Mouse (Mus musculus) brain, embryonic 14.5 days (tissue): ENCODE data around the gene Acad8. TPM values are rescaled to one million over a fixed set of nuclear protein-coding genes. Genes with fewer than 3 reads are reported as not detected.

Experiments
- DNase-seq: peaks from one replicate; pipeline ENCODE4 v3.0.0-alpha.2; 2011; ENCODE audit warnings: low read depth
- CTCF ChIP-seq: fragments of 200-500 bp; IDR thresholded peaks from 2 replicates; pipeline ENCODE4 v1.5.1; 2012; ENCODE audit warnings: inconsistent platforms, mild to moderate bottlenecking, moderate library complexity, borderline replicate concordance; ENCODE audit not compliant: insufficient read depth, insufficient read length; ENCODE audit errors: extremely low read depth
- POLR2A ChIP-seq: fragments of 200-500 bp; IDR thresholded peaks from 2 replicates; pipeline ENCODE4 v1.6.1; 2012; ENCODE audit warnings: mild to moderate bottlenecking, inconsistent platforms, borderline replicate concordance; ENCODE audit not compliant: poor library complexity, insufficient read depth, insufficient read length, severe bottlenecking; ENCODE audit errors: extremely low read depth
- polyA plus RNA-seq: library from polyadenylated mRNA; depleted of rRNA; stranded (reverse); fragments of >200 nt; gene quantifications from 2 replicates; pipeline ENCODE4 v1.2.3, GENCODE M21; 2012; rRNA removed

Acad8 gene
- polyA plus RNA-seq: 32.1 and 36.9 TPM in 2 replicates

DNA sequence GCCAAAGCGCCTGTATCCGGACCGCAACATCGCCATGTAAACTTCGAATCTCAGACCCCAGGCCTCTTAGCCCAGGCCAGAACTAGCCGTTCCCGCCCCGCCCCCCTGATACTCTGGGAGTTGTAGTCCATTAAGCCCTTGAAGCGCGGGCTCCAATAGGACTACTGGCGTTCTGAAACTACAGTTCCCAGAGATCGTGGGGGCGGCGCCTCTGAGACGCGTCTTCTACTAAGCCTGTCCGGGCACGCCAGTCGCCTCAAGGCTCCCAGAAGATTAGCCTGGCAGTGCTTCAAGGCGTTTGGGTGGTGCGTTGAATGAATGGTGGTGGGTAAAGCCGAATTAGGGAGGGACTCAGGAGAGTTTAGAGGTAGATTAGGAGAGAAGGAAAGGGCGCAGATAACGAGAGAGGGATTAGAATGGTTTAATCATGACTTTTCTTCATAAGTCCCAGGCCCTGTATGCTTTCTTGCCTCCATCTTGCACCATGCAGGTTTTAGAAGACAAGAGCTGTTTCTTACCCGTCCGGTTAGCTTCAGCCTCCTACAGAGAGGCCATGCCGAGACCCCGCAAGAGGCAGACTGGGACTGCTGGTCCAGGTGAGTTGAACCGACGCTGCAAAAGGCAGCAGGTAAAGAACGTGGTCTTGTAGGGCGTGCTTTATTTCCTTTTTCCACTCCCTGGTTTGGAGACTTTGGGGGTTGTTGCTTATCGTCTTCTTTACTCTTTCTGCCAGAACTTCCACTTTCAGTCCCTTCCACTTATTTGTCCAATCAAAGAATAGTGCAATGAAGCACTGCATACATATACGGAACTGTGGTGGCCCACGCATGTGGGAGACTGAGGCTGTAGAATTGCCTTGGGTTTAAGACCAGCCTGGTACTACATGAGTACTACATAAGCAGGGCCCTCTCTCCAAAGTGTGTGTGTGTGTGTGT is at the start of gene Acad8, which contains the start of gene Thyn1:
Gene Acad8 (minus strand): TSS at position 106 of the 935 bp plus-strand sequence.
Gene Thyn1 (plus strand): TSS at position 250 of the 935 bp plus-strand sequence.
- DNase-seq: peak; percentile 99
- TF ChIP-seq POLR2A (peak; percentile 10; the same call in 1 of the 2 replicates), CTCF (no peak)

DNA sequence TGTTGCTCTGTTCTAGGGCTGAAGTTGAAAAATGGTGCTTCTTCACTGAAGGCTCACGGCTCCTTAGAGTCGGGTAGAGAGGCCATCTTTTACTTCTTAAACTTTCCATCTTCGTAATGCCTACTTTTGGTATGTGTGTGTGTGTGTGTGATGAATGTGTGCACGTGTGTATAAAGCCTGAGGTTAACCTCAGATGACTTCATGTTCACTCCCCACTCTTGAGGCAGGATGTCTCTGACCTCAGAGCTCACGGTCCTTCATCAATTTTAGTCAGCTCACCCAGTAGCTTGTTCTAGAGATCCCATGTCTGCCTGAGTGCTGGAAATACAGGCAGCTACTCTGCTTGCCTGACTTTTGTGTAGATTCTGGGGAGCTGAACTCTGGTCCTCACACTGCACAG is 44.5 kb upstream of the Acad8 start:
- TF ChIP-seq POLR2A (no peak), CTCF (no peak)
- no peak for DNase-seq

DNA sequence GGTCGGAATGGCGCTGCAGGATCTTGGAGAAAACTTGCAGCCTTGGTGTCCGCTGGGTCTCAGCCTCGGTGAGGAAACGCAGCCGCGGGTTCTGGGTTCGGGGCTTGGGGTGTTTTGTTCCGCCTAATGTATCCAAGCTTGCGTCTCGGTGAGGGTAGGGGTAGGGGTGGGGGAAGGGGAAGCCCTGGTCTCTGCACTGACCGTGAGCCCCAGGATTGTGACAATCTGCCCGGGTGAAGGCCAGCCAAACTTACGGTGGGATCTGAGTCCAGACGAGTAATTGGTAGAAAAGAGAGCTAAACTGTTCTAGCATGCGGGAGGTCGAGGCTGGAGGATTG is 31.4 kb upstream of the Acad8 start:
- no peak for DNase-seq
- TF ChIP-seq POLR2A: 0 out of 2 replicates have a peak, but pooled peaks have one; percentile 23
- TF ChIP-seq CTCF: no peak

DNA sequence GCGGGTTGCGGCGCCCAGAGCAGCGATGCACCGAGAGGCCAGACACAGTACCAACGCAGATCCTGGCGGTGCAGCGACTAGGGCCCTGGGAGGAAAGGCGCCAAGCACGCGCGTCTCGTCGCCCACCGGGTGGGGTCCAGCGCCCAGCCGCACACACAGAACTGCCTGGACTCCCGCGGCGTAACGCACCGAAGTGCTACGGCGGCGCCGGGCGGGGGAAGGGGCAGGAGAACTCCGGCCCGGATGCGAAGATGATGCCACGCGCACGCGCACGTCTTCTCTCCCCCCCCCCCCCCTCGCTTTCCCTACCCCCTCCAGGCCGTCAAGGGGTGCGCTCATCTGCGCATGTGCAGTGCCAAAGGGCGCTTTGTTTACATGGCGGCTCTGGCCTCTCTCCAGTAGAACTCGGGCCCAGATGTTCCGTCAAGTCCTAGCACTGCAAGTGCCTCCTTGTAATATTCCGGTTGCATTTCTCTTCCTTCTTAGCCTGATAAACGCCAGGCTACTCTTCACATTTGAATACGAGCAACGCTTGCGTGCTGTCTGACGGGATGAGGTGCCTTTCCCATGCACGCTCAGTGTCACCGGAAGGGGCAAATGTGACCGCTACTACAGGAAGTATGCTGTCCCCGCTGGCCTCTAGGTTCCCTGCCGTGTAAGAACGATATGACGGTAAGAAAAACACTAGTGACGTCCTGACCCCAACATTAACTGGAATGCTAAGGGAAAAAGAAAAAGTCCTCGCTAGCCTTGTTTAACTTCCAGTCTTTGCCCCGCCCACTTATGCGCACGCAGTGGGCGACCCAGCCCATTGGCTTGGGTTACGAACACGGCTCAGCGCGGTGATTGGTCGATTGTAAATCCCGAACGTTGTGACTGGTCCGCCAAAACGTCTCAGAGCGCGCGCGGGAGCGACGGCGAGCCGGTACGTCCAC is 30.7 kb upstream of the Acad8 start, which contains the start of the genes Vps26b and Ncapd3:
Gene Vps26b (minus strand): TSS at position 238 of the 935 bp plus-strand sequence.
Gene Ncapd3 (plus strand): TSS at position 348 of the 935 bp plus-strand sequence.
- peak; percentile 99 for DNase-seq
- TF ChIP-seq CTCF: 0 out of 2 replicates have a peak, but pooled peaks have one; percentile 35
- peak; percentile 72 for TF ChIP-seq POLR2A

DNA sequence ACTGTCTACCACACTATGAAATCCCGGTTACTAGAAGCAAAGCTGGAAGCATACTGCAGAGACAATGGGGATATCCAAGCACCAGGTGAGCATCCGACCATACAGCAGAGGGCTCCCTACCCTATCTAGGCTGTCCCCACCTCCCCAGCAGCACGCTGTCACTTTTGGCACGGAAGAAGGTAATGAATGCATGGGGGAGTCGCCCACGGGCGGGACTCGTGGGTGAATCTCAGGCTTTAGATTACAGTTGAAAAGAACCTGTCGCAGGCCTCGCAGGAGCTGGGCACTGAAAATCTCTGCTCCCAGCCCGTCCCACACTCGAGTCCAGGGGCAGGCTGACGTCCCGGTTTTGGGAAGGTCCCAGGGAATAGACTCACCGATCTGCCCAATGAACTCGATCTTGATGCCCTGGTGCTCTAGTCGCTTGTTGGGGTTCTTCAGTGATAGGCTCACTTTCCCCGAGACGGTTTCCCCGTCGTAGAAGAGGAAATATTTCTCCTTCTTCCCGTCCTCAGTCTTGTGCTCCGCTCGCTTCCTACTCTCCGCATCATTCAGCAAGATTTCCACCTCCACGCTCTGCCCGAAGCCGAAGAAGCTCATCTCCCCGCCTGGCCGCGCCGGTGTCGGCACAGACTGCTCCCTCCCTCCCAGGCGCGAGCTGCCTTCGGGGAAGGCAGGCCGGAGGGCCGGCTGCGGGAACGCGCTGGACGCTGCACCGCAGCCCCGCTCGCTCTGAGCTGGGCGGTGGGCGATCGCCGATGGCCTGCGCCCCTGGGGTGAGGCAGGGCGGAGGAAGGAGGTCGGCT is 29.9 kb upstream of the Acad8 start:
- 0 out of 2 replicates have a peak, but pooled peaks have one; percentile 27 for TF ChIP-seq CTCF
- no peak for TF ChIP-seq POLR2A
- peak; percentile 78 for DNase-seq

DNA sequence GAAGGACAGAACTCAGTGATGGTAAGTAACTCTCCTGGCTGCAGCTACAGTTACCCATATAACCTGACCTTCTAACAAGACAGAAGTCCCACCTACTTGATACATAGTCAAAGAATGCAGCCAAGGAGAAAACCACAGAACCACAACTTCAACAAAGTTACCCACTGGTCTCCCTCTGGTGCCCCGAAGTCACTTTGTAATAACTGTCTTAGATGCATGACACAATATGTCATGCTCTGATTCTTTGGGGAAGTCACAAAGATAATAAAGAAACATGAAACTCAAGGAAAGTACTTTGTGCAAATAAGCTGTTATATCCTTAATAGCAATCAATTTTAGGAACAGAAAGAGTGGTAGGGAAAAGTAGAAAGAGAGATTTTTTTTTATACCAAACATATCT is 27.3 kb upstream of the Acad8 start:
- no peak for DNase-seq
- no peak for TF ChIP-seq CTCF
- no peak for TF ChIP-seq POLR2A

DNA sequence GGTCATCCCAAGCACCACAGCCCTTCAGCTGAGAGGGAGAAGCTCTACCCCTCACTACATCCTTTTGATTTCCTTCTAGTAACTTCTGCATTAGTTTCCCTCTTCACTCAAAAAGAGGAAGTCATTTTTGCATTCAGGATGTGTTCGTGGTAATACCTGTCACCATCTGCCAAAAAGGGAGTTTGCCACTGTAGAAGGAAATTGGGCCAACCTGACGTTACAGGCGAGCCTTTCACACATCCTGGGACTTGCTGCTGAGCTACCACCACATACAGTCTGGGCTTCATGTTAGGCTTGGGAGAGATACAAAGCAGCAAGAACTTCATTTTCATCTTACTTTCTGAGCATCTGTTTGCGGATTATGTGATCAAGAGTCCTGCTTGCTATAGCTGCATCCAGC is 24.3 kb upstream of the Acad8 start:
- no peak for TF ChIP-seq POLR2A
- TF ChIP-seq CTCF: no peak

DNA sequence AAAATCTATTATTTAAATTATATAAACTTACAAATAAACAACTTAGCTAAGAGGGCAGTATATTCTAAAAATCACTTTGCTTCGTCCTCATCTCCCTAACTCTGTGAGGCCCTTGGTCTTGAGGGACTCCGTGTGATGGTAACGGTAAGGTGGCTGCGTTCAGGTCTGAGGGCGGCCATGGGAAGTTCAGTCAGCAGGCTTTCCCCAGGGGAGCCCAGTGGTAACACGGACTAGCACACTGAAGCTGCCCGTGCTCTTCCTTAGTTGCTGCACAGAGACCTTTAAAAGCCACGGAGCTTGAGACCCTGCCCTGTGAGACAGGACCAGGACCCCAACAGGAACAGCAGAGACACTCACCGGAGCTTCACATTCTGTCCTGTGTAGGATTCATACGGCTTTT is 19.6 kb upstream of the Acad8 start:
- no peak for DNase-seq

More for the DNA sequence above, 24.3 kb upstream of the Acad8 start:
- DNase-seq: no peak

DNA sequence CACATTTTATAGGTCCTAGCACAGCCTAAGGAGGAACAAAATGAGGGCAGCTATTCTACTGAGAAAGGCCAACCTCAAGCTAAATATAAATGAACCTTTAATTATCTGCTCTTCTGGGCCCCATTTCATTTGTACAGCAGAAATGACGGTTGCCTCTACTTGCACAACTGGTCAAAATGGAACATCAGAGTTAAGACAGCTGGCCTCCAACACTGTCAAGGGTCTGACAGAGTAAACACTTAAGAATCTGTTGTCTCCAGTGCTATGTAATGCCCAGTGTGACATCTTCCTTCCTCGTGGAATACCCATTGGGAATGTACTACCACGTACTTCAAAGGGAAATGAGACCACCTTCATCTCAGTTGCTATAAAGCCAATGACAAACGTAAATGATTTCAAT is 12.2 kb upstream of the Acad8 start:
- no peak for DNase-seq
- TF ChIP-seq CTCF: no peak
- TF ChIP-seq POLR2A: no peak

More for the DNA sequence above, 19.6 kb upstream of the Acad8 start:
- TF ChIP-seq POLR2A (no peak), CTCF (no peak)

DNA sequence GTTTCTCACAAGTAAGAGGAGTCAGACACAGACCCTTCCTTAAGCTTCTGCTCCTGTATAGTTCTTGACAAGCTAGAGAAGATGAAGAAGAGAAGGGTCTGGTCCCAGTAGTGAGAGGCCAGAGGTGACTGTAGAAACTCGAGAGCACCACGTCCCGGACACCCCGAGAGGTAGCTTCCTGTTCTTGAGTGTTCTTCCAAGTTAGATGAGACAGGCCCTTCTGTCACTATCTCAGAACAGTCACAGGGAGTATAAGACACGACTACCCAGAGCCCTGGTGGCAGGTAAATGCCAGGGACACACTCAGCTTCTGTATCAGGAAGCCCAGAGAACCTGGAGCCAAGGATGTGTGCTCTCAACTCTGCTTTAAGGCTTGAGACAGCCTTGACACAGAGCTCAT is 9.9 kb upstream of the Acad8 start:
- TF ChIP-seq CTCF: no peak
- TF ChIP-seq POLR2A: no peak
- DNase-seq: no peak
